Mouse (Mus musculus) right cerebral cortex, postnatal 4 days (tissue): ENCODE measurements at regions not wholly inside any gene's neighbourhood (a gene's known extent, or its start where the extent isn't known, plus 50 kb on each side); places are given as distances from the start of the nearest gene placed in this dataset.

Source experiments
- DNase-seq: peaks from one replicate; pipeline ENCODE4 v3.0.0-alpha.2; 2022

GRCm38 (mm10) chr11:7317409-7317970, 103.8 kb upstream of the Igfbp3 start:
- no peak for DNase-seq

GRCm38 (mm10) chr11:7296252-7296651, 82.5 kb upstream of the Igfbp3 start:
- no peak for DNase-seq

GRCm38 (mm10) chr11:7289242-7289938, 75.7 kb upstream of the Igfbp3 start:
- no peak for DNase-seq

- DNase-seq = no peak
Observed at GRCm38 (mm10) chr11:7284836-7285490, 71.2 kb upstream of the Igfbp3 start.

GRCm38 (mm10) chr11:7282981-7283380, 69.3 kb upstream of the Igfbp3 start:
- no peak for DNase-seq

GRCm38 (mm10) chr11:7282188-7282587, 68.5 kb upstream of the Igfbp3 start:
- no peak for DNase-seq

- DNase-seq = no peak
Observed at GRCm38 (mm10) chr11:7281656-7282055, 67.9 kb upstream of the Igfbp3 start.

GRCm38 (mm10) chr11:7279891-7280290, 66.2 kb upstream of the Igfbp3 start:
- DNase-seq = no peak

- DNase-seq = no peak
Observed at GRCm38 (mm10) chr11:7272543-7272942, 58.8 kb upstream of the Igfbp3 start.

GRCm38 (mm10) chr11:7270916-7271315, 57.2 kb upstream of the Igfbp3 start:
- DNase-seq = no peak

GRCm38 (mm10) chr11:7263971-7264370, 50.2 kb upstream of the Igfbp3 start:
- DNase-seq = no peak
